Mouse (Mus musculus) kidney, postnatal 10 days (tissue): ENCODE data around the gene Map3k15.

ENCODE experiments used
- DNase-seq: peaks from one replicate; pipeline ENCODE4 v3.0.0; 2021; ENCODE audit warnings: mixed read lengths

The Map3k15 gene

DNA sequence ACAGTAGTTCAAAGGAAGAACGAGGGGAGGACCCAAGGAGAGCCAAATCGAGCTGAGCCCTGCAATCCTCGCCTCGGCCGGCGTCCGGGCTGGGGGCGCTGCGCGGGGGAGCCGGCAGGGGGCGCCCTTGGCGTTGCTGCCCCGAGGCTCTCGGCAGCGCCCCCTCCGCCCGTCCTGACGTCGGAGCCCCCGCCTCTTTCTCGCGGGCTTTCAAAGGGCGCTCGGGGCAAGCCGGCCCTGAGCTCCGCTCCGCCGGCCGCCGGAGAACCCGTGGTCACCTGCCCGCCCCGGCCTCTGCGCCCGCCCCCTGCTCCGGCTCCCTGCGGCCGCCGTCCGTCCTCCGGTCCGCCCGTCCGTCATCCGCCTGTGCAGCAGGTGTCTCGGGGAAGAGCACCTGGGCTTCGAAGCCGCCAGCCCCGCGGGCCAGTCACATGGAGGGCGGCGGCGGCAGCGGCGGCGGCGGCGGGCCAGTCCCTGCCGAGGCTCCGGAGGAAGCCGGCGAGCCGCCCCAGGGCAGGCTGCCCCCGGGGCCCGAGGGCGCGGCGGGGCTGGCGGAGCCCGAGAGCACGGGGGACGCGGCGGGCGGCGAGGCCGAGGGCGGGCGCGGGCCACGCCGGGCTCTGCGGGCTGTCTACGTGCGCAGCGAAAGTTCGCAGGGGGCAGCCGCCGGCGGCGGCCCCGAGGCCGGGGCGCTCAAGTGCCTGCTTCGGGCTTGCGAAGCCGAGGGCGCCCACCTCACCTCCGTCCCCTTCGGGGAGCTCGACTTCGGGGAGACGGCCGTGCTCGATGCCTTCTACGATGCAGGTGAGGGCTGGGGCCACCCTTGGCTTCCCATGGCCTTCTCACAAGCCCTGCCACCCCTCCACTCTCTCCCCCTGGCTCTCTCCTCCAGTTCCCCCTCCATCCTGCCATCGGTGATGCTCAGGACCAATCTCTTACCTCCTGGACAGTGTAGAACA, at the start of gene Map3k15:
Gene Map3k15, plus strand, starts transcription at position 432 of the 959 bp plus-strand sequence.
- peak; percentile 81 for DNase-seq

DNA sequence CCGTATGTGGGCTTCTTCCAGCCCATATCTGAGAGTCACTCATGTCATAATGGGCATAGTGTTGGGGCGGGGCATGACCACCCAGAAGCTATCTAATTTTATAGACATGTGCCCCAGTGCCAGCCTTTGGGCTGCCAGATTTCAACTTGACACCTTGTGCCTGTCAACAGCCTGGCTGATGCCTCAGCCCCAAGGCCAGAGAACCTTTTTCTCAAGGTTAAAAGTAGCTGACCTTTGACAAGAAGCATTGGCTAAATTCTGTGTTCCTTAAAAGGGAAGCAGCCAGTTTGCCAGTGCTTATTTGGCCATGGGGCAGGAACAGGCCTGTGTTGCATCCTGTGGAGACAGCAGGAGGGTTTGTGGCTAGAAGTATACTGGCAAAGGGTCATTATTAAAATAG, 45.7 kb upstream of the Map3k15 start:
- DNase-seq: no peak

DNA sequence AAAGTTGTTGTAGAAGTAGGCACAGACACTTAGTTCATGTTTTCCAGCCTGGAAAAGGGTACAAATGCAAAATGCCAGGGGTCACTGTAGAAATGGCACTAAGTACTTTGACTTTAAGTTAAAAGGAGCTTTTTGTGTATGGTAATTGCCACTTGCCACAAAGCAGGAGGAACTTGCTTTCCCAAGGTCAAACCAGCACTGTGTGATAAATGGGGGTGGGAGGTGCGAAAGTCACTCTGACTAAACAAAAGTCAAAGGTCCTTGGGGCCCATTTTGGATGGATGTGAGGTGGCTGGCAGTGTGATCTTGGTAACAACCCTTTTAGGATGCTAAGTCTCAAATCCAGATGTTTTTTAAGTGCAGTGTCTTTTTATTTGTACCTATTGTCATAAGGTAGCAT, 44.6 kb upstream of the Map3k15 start:
- no peak for DNase-seq

- DNase-seq: no peak
Measured at GRCm38 (mm10) chrX:159953546-159954429, 34.4 kb upstream of the Map3k15 start.

- DNase-seq: no peak
Measured at GRCm38 (mm10) chrX:159954430-159954779, 33.8 kb upstream of the Map3k15 start.

DNA sequence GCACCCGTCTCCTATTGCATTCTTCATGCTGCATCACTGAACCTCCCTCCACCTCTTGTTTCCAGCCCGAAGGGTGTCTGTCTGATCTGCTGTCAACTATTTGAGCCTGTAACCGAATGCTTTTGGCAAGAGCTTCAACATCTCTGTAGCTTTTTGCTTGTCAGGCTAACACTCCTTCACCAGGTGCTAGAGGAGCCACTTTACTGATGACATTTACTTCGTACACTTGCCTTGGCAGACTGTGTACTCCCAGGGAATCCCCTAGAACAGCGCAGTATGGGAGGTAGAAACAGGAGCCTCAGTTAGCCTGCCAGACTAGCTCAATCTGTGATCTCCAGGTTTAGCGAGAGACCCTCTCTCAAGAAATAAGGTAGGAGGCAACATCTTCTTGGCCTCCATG, 32.8 kb upstream of the Map3k15 start:
- no peak for DNase-seq

- no peak for DNase-seq
Measured at GRCm38 (mm10) chrX:159961385-159961784, 26.8 kb upstream of the Map3k15 start.

- peak; percentile 68 for DNase-seq
Measured at GRCm38 (mm10) chrX:159963273-159963672, 25.0 kb upstream of the Map3k15 start.

DNA sequence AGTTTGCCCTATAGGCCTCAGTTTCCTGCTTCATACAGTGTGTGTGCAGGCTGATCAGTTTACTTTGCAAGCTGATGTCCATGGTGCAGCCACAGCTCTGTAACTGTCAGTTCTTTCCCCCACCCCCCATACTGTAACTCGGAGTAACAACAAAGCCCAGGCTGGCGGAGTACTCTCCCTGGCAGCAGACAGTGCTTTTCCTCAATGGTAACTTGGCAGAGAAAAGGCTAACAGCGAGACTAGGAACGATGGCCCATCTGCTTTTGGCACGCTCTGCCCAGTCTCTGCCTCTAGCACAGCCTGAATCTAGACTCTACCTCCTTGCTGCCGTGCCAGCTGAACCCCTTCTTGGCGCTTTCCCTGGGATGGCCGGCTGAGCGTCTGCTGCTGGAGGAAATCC, 24.3 kb upstream of the Map3k15 start:
- DNase-seq: no peak

DNA sequence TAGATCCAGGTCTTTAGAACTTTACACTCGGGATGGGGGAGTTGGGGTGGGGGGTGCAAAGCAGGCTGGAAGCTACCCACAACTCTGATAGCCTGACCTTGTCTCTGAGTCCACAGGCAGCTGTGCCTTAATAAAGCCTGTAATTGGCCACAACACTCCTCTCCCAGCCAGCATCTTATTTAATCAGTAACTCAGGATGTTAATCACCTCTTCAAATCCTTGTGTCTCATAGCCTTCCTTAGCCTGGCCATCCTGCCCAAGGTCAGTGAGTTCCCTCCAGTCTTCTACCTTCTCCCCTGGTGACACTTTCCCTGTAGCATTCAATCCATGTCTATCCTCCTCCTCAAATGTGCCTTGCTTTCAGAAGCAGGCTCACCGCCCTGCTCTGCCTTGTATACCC, 19.2 kb upstream of the Map3k15 start:
- no peak for DNase-seq

DNA sequence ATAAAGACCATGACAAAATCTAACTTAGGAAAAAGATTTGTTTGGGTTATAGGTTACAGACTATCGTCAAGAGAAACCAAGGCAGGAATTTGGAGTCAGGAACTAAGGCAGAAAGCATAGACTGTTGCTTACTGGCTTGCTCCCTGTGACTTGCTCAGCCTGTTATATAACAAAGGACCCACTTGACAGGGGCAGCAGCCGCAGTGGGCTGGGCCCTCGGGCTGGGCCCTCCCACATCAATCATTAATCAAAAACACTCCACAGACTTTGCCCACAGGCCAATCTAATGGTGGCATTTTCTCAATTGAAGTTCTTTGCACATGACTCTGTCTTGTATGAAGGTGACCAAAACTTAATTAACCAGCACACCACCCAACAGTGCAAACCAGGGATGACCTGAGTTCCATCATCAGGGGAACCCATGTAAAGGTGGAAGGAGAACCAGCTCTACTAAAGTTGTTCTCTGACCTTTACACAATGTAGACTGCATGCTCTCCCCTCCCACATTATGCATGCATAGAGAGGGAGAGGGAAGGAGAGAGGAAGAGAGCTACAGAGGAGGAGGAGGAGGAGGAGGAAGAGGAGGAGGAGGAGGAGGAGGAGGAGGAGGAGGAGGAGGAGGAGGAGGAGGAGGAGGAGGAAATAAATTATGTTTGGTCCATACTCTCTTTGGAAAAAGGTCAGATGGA, 17.0 kb upstream of the Map3k15 start:
- DNase-seq: peak; percentile 15

GRCm38 (mm10) chrX:159973730-159974129, 14.5 kb upstream of the Map3k15 start:
- DNase-seq: peak; percentile 39

DNA sequence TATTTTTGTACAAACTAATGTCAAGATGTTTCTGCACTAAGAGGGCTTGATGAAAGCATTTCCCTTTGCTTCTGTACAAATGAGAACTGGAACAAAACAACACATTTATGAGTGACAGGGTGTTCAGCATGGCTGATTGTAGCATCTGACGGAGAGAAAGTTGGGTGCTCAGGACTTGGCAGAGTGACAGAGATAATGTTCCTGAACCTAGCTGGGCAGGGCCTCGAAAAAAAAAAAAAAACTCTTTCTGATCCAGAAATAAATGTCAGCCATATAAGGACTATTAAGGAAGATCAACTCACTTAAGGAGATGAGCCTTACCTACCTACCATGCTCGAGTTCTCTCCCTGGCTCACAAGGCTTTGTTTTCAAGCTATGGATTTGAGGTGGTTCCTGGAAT, 12.0 kb upstream of the Map3k15 start:
- no peak for DNase-seq

DNA sequence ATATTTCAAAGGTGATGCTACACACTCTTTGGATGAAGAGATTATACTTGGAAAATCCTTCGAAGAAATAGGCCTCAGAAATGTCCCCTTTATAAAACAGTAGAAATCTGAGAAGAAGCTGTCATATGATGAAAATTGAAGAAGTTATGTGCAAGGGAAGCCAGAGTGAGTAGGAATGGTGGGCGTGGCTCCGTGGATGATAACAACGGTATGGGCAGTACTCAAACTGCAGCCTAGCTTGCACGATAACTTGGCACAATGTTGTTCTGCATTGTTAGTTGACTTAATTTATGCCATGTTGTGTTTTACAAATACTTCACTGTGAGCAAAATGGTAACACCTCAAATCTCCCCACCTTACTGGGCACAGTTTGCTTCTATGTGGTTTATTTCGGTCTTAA, 7.6 kb downstream of the Map3k15 start:
- DNase-seq: no peak

DNA sequence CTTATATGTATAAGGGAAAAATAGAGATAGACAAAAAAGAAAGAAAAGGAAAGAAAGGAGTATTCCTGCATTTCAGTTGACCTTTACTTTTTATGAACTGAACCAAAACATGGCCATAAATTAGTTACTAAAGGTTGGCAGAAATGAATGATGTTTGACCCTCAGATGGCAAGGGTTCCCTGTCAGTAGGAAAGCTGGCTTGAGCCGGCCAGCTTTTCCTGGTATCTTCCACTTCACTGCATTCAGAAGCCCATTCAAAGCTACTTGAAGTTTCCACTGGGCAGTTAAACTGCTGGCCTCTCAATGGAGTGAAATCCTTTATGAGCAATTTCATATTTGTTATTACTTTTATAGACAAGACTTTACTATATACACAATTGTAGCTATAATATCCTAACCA, 65.1 kb downstream of the Map3k15 start:
- DNase-seq: peak; percentile 4

DNA sequence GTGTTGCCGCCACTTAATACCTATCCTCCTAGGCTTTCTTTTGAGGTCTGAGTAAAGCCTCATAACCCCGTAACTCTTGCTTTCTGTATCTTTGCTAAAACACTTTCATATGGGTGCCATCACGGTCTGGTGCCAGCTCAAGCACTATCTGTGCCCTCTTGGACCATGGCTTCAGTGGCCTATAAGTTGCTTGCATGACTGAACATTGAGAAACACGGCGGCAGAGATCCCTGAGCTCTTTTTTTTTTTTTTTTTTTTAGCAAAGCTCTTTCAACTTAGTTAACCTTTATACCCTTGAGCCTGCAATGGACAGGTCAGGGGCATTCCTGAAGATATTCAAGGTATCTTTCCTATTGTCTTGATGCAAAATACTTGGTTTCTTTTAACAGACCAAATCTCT, 66.4 kb downstream of the Map3k15 start:
- DNase-seq: peak; percentile 4

DNA sequence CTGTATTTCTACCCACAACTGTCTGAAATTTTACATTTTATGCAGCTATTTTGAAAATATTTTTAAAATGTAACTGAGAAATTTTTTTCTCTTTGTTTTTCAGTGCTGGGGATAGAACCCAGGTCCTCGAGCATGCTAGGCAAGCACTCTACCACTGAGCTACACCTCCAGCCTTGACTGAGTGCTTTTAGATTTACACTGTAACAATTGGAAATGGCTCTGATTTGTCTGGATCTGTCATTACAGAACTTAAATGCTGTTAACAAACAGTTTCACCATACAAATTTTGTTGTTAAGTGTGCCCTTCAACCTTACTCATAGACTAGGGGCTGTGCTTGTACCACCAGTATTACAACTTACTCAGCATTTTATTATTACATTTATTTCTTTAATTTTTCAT, 103.7 kb downstream of the Map3k15 start:
- DNase-seq: no peak

DNA sequence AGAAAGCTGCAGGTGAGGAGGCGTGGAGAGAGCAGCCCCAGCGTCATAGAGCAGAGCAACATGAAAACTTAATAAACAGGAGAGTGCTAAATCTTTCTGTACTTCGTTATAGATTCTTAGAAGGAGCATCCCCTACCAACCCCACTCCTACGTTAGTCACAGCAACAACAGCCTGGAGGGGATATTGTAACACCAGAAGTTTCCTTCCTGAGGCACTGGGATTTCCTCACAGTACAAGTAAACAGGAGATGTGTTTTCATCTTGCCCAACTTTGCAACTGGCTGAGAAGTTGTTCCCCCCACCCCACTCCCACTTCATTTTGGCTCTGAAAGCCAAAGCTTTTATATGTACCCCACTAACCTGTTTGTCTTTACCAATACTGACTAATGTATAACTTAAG, 119.6 kb downstream of the Map3k15 start:
- DNase-seq: no peak

- no peak for DNase-seq
Measured at GRCm38 (mm10) chrX:160113777-160114176, 125.5 kb downstream of the Map3k15 start.

DNA sequence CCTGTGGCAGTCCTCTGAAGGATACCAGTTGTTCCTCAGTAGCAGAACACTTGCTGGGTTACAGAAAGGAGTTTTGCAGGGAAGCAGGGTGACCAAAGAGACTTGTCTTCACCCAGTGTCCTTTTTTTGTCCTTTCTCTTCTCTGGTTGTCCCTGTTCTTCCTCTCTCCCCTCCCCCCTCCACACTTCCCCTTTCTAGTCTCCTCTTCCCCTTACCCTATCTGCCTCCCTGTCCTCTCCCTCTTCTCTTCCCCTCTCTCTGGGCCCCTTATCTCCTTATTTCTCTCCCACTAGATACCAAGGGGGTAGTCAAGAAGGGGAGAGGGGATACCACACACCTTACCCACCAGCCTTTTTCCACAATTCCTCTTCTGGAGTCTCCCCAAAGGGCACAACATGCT, 127.8 kb downstream of the Map3k15 start:
- no peak for DNase-seq

- DNase-seq: peak; percentile 73
Measured at GRCm38 (mm10) chrX:160116658-160117057, 128.4 kb downstream of the Map3k15 start.

- no peak for DNase-seq
Measured at GRCm38 (mm10) chrX:160134136-160134843, 146.1 kb downstream of the Map3k15 start.

- no peak for DNase-seq
Measured at GRCm38 (mm10) chrX:160135719-160136118, 147.5 kb downstream of the Map3k15 start.
